Mouse (Mus musculus) heart, embryonic 11.5 days (tissue): ENCODE data around the gene Il22ra1. TPM values are rescaled to one million over a fixed set of nuclear protein-coding genes. Genes with fewer than 3 reads are reported as not detected.
"Not testable (repeated sequence)": the region's sequence is repeated elsewhere in the genome, so short reads cannot be mapped to it uniquely, and the experiment has no call there.

Source experiments
- ATAC-seq: fragments of 200-750 bp; cut with Nextera tagmentation; replicated peaks from 2 replicates; pipeline ENCODE4 v1.8.0; 2017; ENCODE audit warnings: moderate library complexity; ENCODE audit not compliant: insufficient number of reproducible peaks, low FRiP score, low TSS enrichment
- H3K27ac ChIP-seq: fragments of 300-500 bp; sonication (generic); 2 replicates; pipeline ENCODE4 v1.5.1; 2014; ENCODE audit warnings: mild to moderate bottlenecking, low read depth, low read length
- H3K27me3 ChIP-seq: fragments of 300-500 bp; sonication (generic); 2 replicates; pipeline ENCODE4 v1.6.1; 2014; ENCODE audit warnings: mild to moderate bottlenecking, low read length, mixed read lengths; ENCODE audit not compliant: control insufficient read depth, insufficient read depth
- H3K36me3 ChIP-seq: fragments of 300-500 bp; sonication (generic); 2 replicates; pipeline ENCODE4 v1.6.1; 2014; ENCODE audit warnings: mild to moderate bottlenecking, low read length, moderate library complexity, mixed read lengths; ENCODE audit not compliant: control insufficient read depth, insufficient read depth
- H3K4me1 ChIP-seq: fragments of 300-500 bp; sonication (generic); 2 replicates; pipeline ENCODE4 v1.6.1; 2014; ENCODE audit warnings: low read length; ENCODE audit not compliant: control insufficient read depth, insufficient read depth
- H3K4me2 ChIP-seq: fragments of 300-500 bp; sonication (generic); 2 replicates; pipeline ENCODE4 v1.6.1; 2014; ENCODE audit warnings: mild to moderate bottlenecking, moderate library complexity
- H3K4me3 ChIP-seq: fragments of 300-500 bp; sonication (generic); 2 replicates; pipeline ENCODE4 v1.5.1; 2014; ENCODE audit warnings: low read depth, low read length
- H3K9ac ChIP-seq: fragments of 300-500 bp; sonication (generic); 2 replicates; pipeline ENCODE4 v1.6.1; 2014; ENCODE audit warnings: mild to moderate bottlenecking, low read depth, low read length, moderate library complexity
- H3K9me3 ChIP-seq: fragments of 300-500 bp; sonication (generic); replicated peaks from 2 replicates; pipeline ENCODE4 v1.6.1; 2016; ENCODE audit warnings: low read length; ENCODE audit not compliant: control insufficient read depth
- WGBS: fragments of 180-500 bp; shearing (Covaris S2); extraction: QIAGEN DNeasy Blood & Tissue Kit; methylation state at CpG from one replicate; pipeline ENCODE4 v1.1.7; 2014; ENCODE audit not compliant: insufficient replicate concordance; 5-methylcytosine and 5-hydroxymethylcytosine counted together
- polyA plus RNA-seq: library from polyadenylated mRNA; unstranded; fragments of >200 nt; fragmentation: Nextera tagmentation; extraction: Ambion mirVana; gene quantifications from 2 replicates; pipeline ENCODE4 v1.2.1, GENCODE M21; 2014

The Il22ra1 gene
- polyA plus RNA-seq, 1 experiment from 2014 or later, result not detected

GRCm38 (mm10) chr4:135716438-135716837 lies 11.5 kb upstream of the Il22ra1 start:
- H3K36me3 ChIP-seq, ATAC-seq, H3K27me3 ChIP-seq, H3K27ac ChIP-seq, H3K4me1 ChIP-seq, H3K4me2 ChIP-seq, H3K9ac ChIP-seq, H3K4me3 ChIP-seq, H3K9me3 ChIP-seq: not testable (repeated sequence)
- WGBS, result 94% methylated on average over 11 of the region's 11 CpGs

GRCm38 (mm10) chr4:135722540-135723290 lies 5.3 kb upstream of the Il22ra1 start:
- peaks cover 2% of the 10 kb centered on the region; the same call in 1 of the 2 replicates for H3K9me3 ChIP-seq
- no peak for ATAC-seq
- H3K4me2 ChIP-seq, result no peak overlapping the region
- no peak overlapping the region for H3K4me3 ChIP-seq
- 70% methylated on average over 17 of the region's 17 CpGs for WGBS
- H3K9ac ChIP-seq, result no peak overlapping the region
- no peaks in the 10 kb centered on the region for H3K27me3 ChIP-seq
- H3K4me1 ChIP-seq, result peaks cover 7% of the 10 kb centered on the region; the same call in 1 of the 2 replicates
- no peak overlapping the region for H3K27ac ChIP-seq
- no peaks in the 10 kb centered on the region for H3K36me3 ChIP-seq

- ATAC-seq, result no peak
- 64% methylated on average over 11 of the region's 11 CpGs for WGBS
- Histone ChIP-seq H3K9me3 (no peaks in the 10 kb centered on the region), H3K4me3 (no peak overlapping the region), H3K27me3 (0 out of 2 replicates have a peak, but pooled peaks cover 10% of the 10 kb centered on the region), H3K4me2 (no peak overlapping the region), H3K36me3 (no peaks in the 10 kb centered on the region), H3K4me1 (peaks cover 11% of the 10 kb centered on the region), H3K9ac (no peak overlapping the region), H3K27ac (no peak overlapping the region)
Measured at GRCm38 (mm10) chr4:135726416-135726815, 1.6 kb upstream of the Il22ra1 start.

- Histone ChIP-seq H3K27me3 (0 out of 2 replicates have a peak, but pooled peaks cover 10% of the 10 kb centered on the region), H3K9me3 (0 out of 2 replicates have a peak, but pooled peaks cover 2% of the 10 kb centered on the region), H3K4me1 (peaks cover 11% of the 10 kb centered on the region), H3K9ac (no peak overlapping the region), H3K4me3 (no peak overlapping the region), H3K4me2 (no peak overlapping the region), H3K27ac (no peak overlapping the region), H3K36me3 (no peaks in the 10 kb centered on the region)
- 79% methylated on average over 9 of the region's 9 CpGs for WGBS
- no peak for ATAC-seq
Measured at GRCm38 (mm10) chr4:135730204-135730603, 2.2 kb downstream of the Il22ra1 start.

GRCm38 (mm10) chr4:135730951-135731350 lies 3.0 kb downstream of the Il22ra1 start:
- ATAC-seq, result no peak
- no peaks in the 10 kb centered on the region for H3K36me3 ChIP-seq
- H3K4me1 ChIP-seq, result peaks cover 11% of the 10 kb centered on the region
- H3K27me3 ChIP-seq, result 0 out of 2 replicates have a peak, but pooled peaks cover 10% of the 10 kb centered on the region
- 0 out of 2 replicates have a peak, but pooled peaks cover 2% of the 10 kb centered on the region for H3K9me3 ChIP-seq
- no peak overlapping the region for H3K4me3 ChIP-seq
- H3K27ac ChIP-seq, result no peak overlapping the region
- 45% methylated on average over 8 of the region's 8 CpGs for WGBS
- no peak overlapping the region for H3K9ac ChIP-seq
- H3K4me2 ChIP-seq, result no peak overlapping the region

- Histone ChIP-seq H3K36me3 (no peaks in the 10 kb centered on the region), H3K4me1 (peaks cover 8% of the 10 kb centered on the region), H3K4me3 (no peak overlapping the region), H3K27ac (no peak overlapping the region), H3K9me3 (0 out of 2 replicates have a peak, but pooled peaks cover 2% of the 10 kb centered on the region), H3K27me3 (0 out of 2 replicates have a peak, but pooled peaks cover 3% of the 10 kb centered on the region), H3K4me2 (no peak overlapping the region), H3K9ac (no peak overlapping the region)
- WGBS, result 93% methylated on average over 14 of the region's 14 CpGs
- no peak for ATAC-seq
Measured at GRCm38 (mm10) chr4:135733901-135734300, 5.9 kb downstream of the Il22ra1 start.

- Histone ChIP-seq H3K27ac (no peak overlapping the region), H3K36me3 (no peaks in the 10 kb centered on the region)
- ATAC-seq, result no peak
Measured at GRCm38 (mm10) chr4:135736903-135737302, 8.9 kb downstream of the Il22ra1 start.

GRCm38 (mm10) chr4:135738237-135738636 lies 10.3 kb downstream of the Il22ra1 start:
- no peaks in the 10 kb centered on the region for H3K27me3 ChIP-seq
- no peak overlapping the region for H3K27ac ChIP-seq
- ATAC-seq, result no peak
- H3K4me3 ChIP-seq, result no peak overlapping the region
- 0 out of 2 replicates have a peak, but pooled peaks cover 2% of the 10 kb centered on the region for H3K9me3 ChIP-seq
- no peak overlapping the region for H3K4me2 ChIP-seq
- H3K9ac ChIP-seq, result no peak overlapping the region
- H3K36me3 ChIP-seq, result no peaks in the 10 kb centered on the region
- peaks cover 11% of the 10 kb centered on the region for H3K4me1 ChIP-seq
- 44% methylated on average over 5 of the region's 5 CpGs for WGBS

More at GRCm38 (mm10) chr4:135736903-135737302, 8.9 kb downstream of the Il22ra1 start:
- Histone ChIP-seq H3K4me2 (no peak overlapping the region), H3K4me3 (no peak overlapping the region), H3K27me3 (no peaks in the 10 kb centered on the region), H3K9me3 (0 out of 2 replicates have a peak, but pooled peaks cover 2% of the 10 kb centered on the region), H3K4me1 (peaks cover 11% of the 10 kb centered on the region), H3K9ac (no peak overlapping the region)
- 73% methylated on average over 3 of the region's 3 CpGs for WGBS
